Mouse (Mus musculus) intestine, postnatal 0 days (tissue): ENCODE data around the gene Ano4. TPM values are rescaled to one million over a fixed set of nuclear protein-coding genes. Genes with fewer than 3 reads are reported as not detected.

Experiments
- ATAC-seq: fragments of 200-750 bp; cut with Nextera tagmentation; 2 replicates; pipeline ENCODE4 v1.8.0; 2017; ENCODE audit warnings: mild to moderate bottlenecking, moderate TSS enrichment, moderate library complexity
- H3K27ac ChIP-seq: fragments of 300-500 bp; sonication (generic); 2 replicates; pipeline ENCODE4 v1.5.1; 2014; ENCODE audit warnings: mild to moderate bottlenecking, low read depth, low read length, moderate library complexity
- H3K27me3 ChIP-seq: fragments of 300-500 bp; sonication (generic); replicated peaks from 2 replicates; pipeline ENCODE4 v1.6.1; 2014; ENCODE audit warnings: low read length, mixed read lengths; ENCODE audit not compliant: control insufficient read depth, insufficient read depth
- H3K36me3 ChIP-seq: fragments of 300-500 bp; sonication (generic); 2 replicates; pipeline ENCODE4 v1.6.1; 2014; ENCODE audit warnings: mild to moderate bottlenecking, moderate library complexity; ENCODE audit not compliant: control insufficient read depth, insufficient read depth
- H3K4me1 ChIP-seq: fragments of 300-500 bp; sonication (generic); replicated peaks from 2 replicates; pipeline ENCODE4 v1.6.1; 2014; ENCODE audit warnings: antibody characterized with exemption, low read length, mixed read lengths; ENCODE audit not compliant: control insufficient read depth, insufficient read depth
- H3K4me2 ChIP-seq: fragments of 300-500 bp; sonication (generic); replicated peaks from 2 replicates; pipeline ENCODE4 v1.6.1; 2014; ENCODE audit warnings: low read depth, mild to moderate bottlenecking, moderate library complexity
- H3K4me3 ChIP-seq: fragments of 300-500 bp; sonication (generic); 2 replicates; pipeline ENCODE4 v1.5.1; 2014; ENCODE audit warnings: low read depth, low read length
- H3K9ac ChIP-seq: fragments of 300-500 bp; sonication (generic); 2 replicates; pipeline ENCODE4 v1.6.1; 2014; ENCODE audit warnings: mild to moderate bottlenecking, low read depth, low read length
- H3K9me3 ChIP-seq: fragments of 300-500 bp; sonication (generic); 2 replicates; pipeline ENCODE4 v1.6.1; 2016; ENCODE audit warnings: mixed run types; ENCODE audit not compliant: control insufficient read depth
- CTCF ChIP-seq: sonication (generic); IDR thresholded peaks from 2 replicates; pipeline ENCODE4 v1.5.1; 2016; ENCODE audit warnings: low read depth, mild to moderate bottlenecking, control low read depth, antibody characterized with exemption, moderate library complexity
- WGBS: fragments of 180-500 bp; shearing (Covaris S2); extraction: QIAGEN DNeasy Blood & Tissue Kit; methylation state at CpG from one replicate; pipeline ENCODE4 v1.1.7; 2014; 5-methylcytosine and 5-hydroxymethylcytosine counted together
- polyA plus RNA-seq: library from polyadenylated mRNA; unstranded; fragments of >200 nt; fragmentation: Nextera tagmentation; extraction: Ambion mirVana; gene quantifications from 2 replicates; pipeline ENCODE4 v1.2.1, GENCODE M21; 2015

The Ano4 gene
- polyA plus RNA-seq, 1 experiment from 2014 or later: not detected

- Histone ChIP-seq H3K4me2 (no peak overlapping the region), H3K9ac (no peak overlapping the region), H3K27me3 (no peaks in the 10 kb centered on the region), H3K27ac (no peak overlapping the region), H3K4me1 (no peaks in the 10 kb centered on the region), H3K9me3 (no peaks in the 10 kb centered on the region), H3K36me3 (no peaks in the 10 kb centered on the region), H3K4me3 (no peak overlapping the region)
- WGBS: 74% methylated on average over 4 of the region's 4 CpGs
- ATAC-seq: no peak
- TF ChIP-seq CTCF: no peak
Observed at GRCm38 (mm10) chr10:89263396-89263795, 81.2 kb downstream of the Ano4 start.

- H3K27me3 ChIP-seq: no peaks in the 10 kb centered on the region; the same call in 1 of the 2 replicates
- H3K4me2 ChIP-seq: peak overlapping the region; percentile 51
- no peaks in the 10 kb centered on the region for H3K9me3 ChIP-seq
- no peak for ATAC-seq
- H3K4me1 ChIP-seq: no peaks in the 10 kb centered on the region
- 5% methylated on average over 16 of the region's 16 CpGs for WGBS
- H3K9ac ChIP-seq: 0 out of 2 replicates have a peak overlapping the region, but pooled peaks have one; percentile 1
- peak overlapping the region; percentile 9; the same call in 1 of the 2 replicates for H3K4me3 ChIP-seq
- no peaks in the 10 kb centered on the region for H3K36me3 ChIP-seq
- no peak for TF ChIP-seq CTCF
- no peak overlapping the region for H3K27ac ChIP-seq
Observed at GRCm38 (mm10) chr10:89257457-89258381, 86.8 kb downstream of the Ano4 start.

- no peak overlapping the region for H3K27ac ChIP-seq
- no peaks in the 10 kb centered on the region for H3K4me1 ChIP-seq
- no peaks in the 10 kb centered on the region; the same call in 1 of the 2 replicates for H3K27me3 ChIP-seq
- H3K9ac ChIP-seq: 0 out of 2 replicates have a peak overlapping the region, but pooled peaks have one; percentile 1
- TF ChIP-seq CTCF: no peak
- H3K9me3 ChIP-seq: no peaks in the 10 kb centered on the region
- H3K36me3 ChIP-seq: no peaks in the 10 kb centered on the region
- peak overlapping the region; percentile 9; the same call in 1 of the 2 replicates for H3K4me3 ChIP-seq
- WGBS: 7% methylated on average over 17 of the region's 17 CpGs
- peak overlapping the region; percentile 51 for H3K4me2 ChIP-seq
- no peak for ATAC-seq
Observed at GRCm38 (mm10) chr10:89256762-89257456, 87.7 kb downstream of the Ano4 start.

- Histone ChIP-seq H3K4me3 (no peak overlapping the region), H3K36me3 (no peaks in the 10 kb centered on the region), H3K9me3 (no peaks in the 10 kb centered on the region), H3K4me1 (no peaks in the 10 kb centered on the region), H3K4me2 (no peak overlapping the region), H3K9ac (no peak overlapping the region), H3K27ac (no peak overlapping the region), H3K27me3 (no peaks in the 10 kb centered on the region; the same call in 1 of the 2 replicates)
- ATAC-seq: no peak
- WGBS: 73% methylated on average over 5 of the region's 5 CpGs
- no peak for TF ChIP-seq CTCF
Observed at GRCm38 (mm10) chr10:89254765-89255164, 89.8 kb downstream of the Ano4 start.

- H3K9me3 ChIP-seq: no peaks in the 10 kb centered on the region
- no peak overlapping the region for H3K4me2 ChIP-seq
- H3K4me1 ChIP-seq: no peaks in the 10 kb centered on the region
- no peak overlapping the region for H3K9ac ChIP-seq
- WGBS: 62% methylated on average over 3 of the region's 3 CpGs
- H3K27me3 ChIP-seq: no peaks in the 10 kb centered on the region; the same call in 1 of the 2 replicates
- H3K27ac ChIP-seq: no peak overlapping the region
- H3K36me3 ChIP-seq: no peaks in the 10 kb centered on the region
- TF ChIP-seq CTCF: no peak
- H3K4me3 ChIP-seq: no peak overlapping the region
- ATAC-seq: no peak
Observed at GRCm38 (mm10) chr10:89253799-89254198, 90.8 kb downstream of the Ano4 start.

- no peak overlapping the region for H3K27ac ChIP-seq
- no peak overlapping the region for H3K4me2 ChIP-seq
- WGBS: 80% methylated on average over 5 of the region's 5 CpGs
- H3K4me3 ChIP-seq: no peak overlapping the region
- no peaks in the 10 kb centered on the region for H3K9me3 ChIP-seq
- no peak overlapping the region for H3K9ac ChIP-seq
- no peaks in the 10 kb centered on the region; the same call in 1 of the 2 replicates for H3K27me3 ChIP-seq
- no peaks in the 10 kb centered on the region for H3K4me1 ChIP-seq
- ATAC-seq: no peak
- H3K36me3 ChIP-seq: no peaks in the 10 kb centered on the region
- no peak for TF ChIP-seq CTCF
Observed at GRCm38 (mm10) chr10:89252636-89253035, 91.9 kb downstream of the Ano4 start.
